Mouse (Mus musculus) testis, adult 2 months (tissue): ENCODE results near the gene Cfap97d1.

Source experiments
- CTCF ChIP-seq: fragments of 200-500 bp; IDR thresholded peaks from 2 replicates; pipeline ENCODE4 v1.5.1; 2012; ENCODE audit warnings: low read depth, mild to moderate bottlenecking, inconsistent platforms, low read length, moderate library complexity; ENCODE audit not compliant: control insufficient read depth, insufficient read depth, insufficient replicate concordance
- POLR2A ChIP-seq: fragments of 200-500 bp; IDR thresholded peaks from 2 replicates; pipeline ENCODE4 v1.6.1; 2012; ENCODE audit warnings: low read depth, mild to moderate bottlenecking, inconsistent platforms, low read length, moderate library complexity; ENCODE audit not compliant: control insufficient read depth

DNA sequence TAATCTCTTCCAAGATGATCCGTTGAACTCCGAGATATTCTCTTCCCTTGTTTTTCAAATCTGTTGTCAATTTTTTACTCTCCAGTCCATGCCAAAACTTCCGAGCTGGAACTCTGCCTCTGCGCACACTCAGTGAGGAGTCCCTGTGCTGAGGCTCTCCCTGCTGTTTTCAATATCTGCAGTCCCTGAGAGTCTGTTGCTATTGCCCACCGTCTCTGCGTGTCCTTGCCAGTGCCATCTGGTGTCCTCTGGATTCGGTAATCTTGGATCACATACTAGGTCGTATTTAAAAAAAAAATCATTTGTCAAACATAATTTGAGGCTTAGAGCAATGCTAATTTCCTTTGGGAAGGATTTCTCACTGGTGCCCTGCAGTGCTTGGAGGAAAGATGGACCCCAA, 50.8 kb downstream of the Cfap97d1 start:
- no peak for TF ChIP-seq CTCF
- no peak for TF ChIP-seq POLR2A
